Mouse (Mus musculus) liver, postnatal 0 days (tissue): ENCODE measurements around the gene Trpc7.

Experiments used
- CTCF ChIP-seq: sonication (generic); IDR thresholded peaks from 2 replicates; pipeline ENCODE4 v1.5.1; 2016; ENCODE audit warnings: antibody characterized with exemption, low read depth
- EP300 ChIP-seq: IDR thresholded peaks from 2 replicates; pipeline ENCODE4 v1.6.1; 2016; ENCODE audit warnings: antibody characterized with exemption, low read depth, mild to moderate bottlenecking

DNA sequence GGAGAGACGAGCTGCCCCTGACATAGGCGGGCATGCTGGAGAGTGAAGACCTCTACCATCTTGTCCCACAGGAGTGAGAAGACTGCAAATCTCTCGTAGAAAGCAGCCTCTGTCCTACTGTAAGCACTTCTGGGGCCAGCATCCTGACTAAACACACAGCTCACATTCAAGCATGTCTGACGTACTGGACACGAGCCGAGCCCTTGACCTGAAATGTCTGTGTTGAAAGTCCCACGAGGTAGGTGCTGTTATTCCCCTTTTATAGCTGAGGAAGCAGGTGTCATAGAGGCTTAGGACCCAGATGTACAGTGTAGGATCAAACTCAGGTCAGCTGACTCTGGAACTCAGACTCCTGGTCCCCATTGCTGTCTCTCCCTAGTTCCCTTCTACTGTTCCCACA is 146.4 kb downstream of the Trpc7 start:
- TF ChIP-seq EP300, result no peak
- TF ChIP-seq CTCF, result no peak
